In genomic region chr15:31247035-31247434, GRCm38 (mm10) we compare ENCODE assay signal across 11 mouse cellular contexts. TPM values are rescaled to one million over a fixed set of nuclear protein-coding genes. Genes with fewer than 3 reads are reported as not detected.
A peak's percentile ranks its signal among the peaks of the same experiment; 100 is the strongest.
DNase-seq lines count a peak whose midpoint lies in the region; TF ChIP-seq lines count a peak whose summit lies in the region.
"Had no signal": no experiment of that assay in that cellular context is flagged by ENCODE, and none has a peak within 500 bp of the region (broad histone marks: within the 10 kb centered on the region; RNA-seq: fewer than 3 reads in every experiment).

No protein-coding gene starts in this region.

- 40% methylated on average over 9 of the region's 9 CpGs for WGBS in heart, embryonic 10.5 days

- no peak for TF ChIP-seq CTCF in gastrocnemius, adult 2 months (IDR thresholded peaks at IDR 0.05)

- 0 out of 2 replicates have a peak, but pooled peaks cover 1% of the 10 kb centered on the region for H3K9me3 ChIP-seq in heart, embryonic 10.5 days

- intact Hi-C loops in heart, postnatal 25 days (cut with DNase I) = no loop called here
- intact Hi-C loops in gastrocnemius, adult 2 months (cut with DNase I) = no loop called here

- H3K36me3 ChIP-seq in heart, embryonic 10.5 days = peaks cover 3% of the 10 kb centered on the region; the same call in 1 of the 2 replicates

- H3K27ac ChIP-seq in heart, embryonic 10.5 days = peak overlapping the region; percentile 37; the same call in 1 of the 2 replicates
- H3K27ac ChIP-seq in gastrocnemius, adult 2 months = no peak overlapping the region

- DNase-seq in heart, embryonic 10.5 days (ENCODE audit: low spot score) = no peak
- no peak for DNase-seq in heart, postnatal 25 days (ENCODE audit: low spot score)
- DNase-seq in lung, postnatal 10 days = peak; percentile 23
- DNase-seq in lung, postnatal 14 days = no peak
- peak; percentile 47 to 54 for DNase-seq in cerebellum, postnatal 14 days
- DNase-seq in layer of hippocampus, postnatal 10 days (ENCODE audit: low spot score in 2 of 2) = peak; percentile 62 to 70
- no peak for DNase-seq in thymus, postnatal 36 days
- no peak for DNase-seq in gastrocnemius, adult 2 months
- DNase-seq: adrenal gland, adult 8-10 months; B cell, adult 2 months; kidney, postnatal 10 days had no signal

- H3K27me3 ChIP-seq in heart, embryonic 10.5 days (ENCODE audit: insufficient read depth, poor library complexity, severe bottlenecking) = no peaks in the 10 kb centered on the region

- H3K4me1 ChIP-seq in heart, embryonic 10.5 days = peaks cover 30% of the 10 kb centered on the region

- no peak overlapping the region for H3K4me3 ChIP-seq in heart, embryonic 10.5 days
- no peak overlapping the region for H3K4me3 ChIP-seq in gastrocnemius, adult 2 months

RNA-seq across cellular contexts. Expression of gene Dap, which starts 22.9 kb away (rescaled TPM):
- polyA plus RNA-seq in heart, embryonic 10.5 days (2016; fragmentation: Nextera tagmentation; extraction: Ambion mirVana) = 38.1 and 49.2 TPM in 2 replicates
- 10 to 100 TPM; 20.4 to 20.7 TPM for total RNA-seq in heart, postnatal 25 days (2021)
- 10 to 100 TPM; 17.2 to 21.4 TPM for total RNA-seq in layer of hippocampus, postnatal 10 days (2021)
- 10 to 100 TPM in 1 of 2 experiments, 1 to 10 TPM in 1; 6.2 to 11.4 TPM for total RNA-seq in gastrocnemius, adult 2 months (2021)

Comparison
In these comparisons a context has a peak if more than half of its experiments do, and no peak if none do; other contexts are left out.
1. DNase-seq: peak in lung, postnatal 10 days (single experiment), cerebellum, postnatal 14 days (2 of 2) and layer of hippocampus, postnatal 10 days (2 of 2); none in heart, embryonic 10.5 days (single experiment), heart, postnatal 25 days (single experiment), lung, postnatal 14 days (single experiment), thymus, postnatal 36 days (0 of 2) and gastrocnemius, adult 2 months (single experiment).